Mouse (Mus musculus) neural tube, embryonic 11.5 days (tissue): ENCODE results near the gene Tshb. TPM values are rescaled to one million over a fixed set of nuclear protein-coding genes. Genes with fewer than 3 reads are reported as not detected.

Experiments used
- ATAC-seq: fragments of 200-750 bp; cut with Nextera tagmentation; 2 replicates; pipeline ENCODE4 v1.8.0; 2017; ENCODE audit warnings: moderate number of reproducible peaks, mild to moderate bottlenecking, moderate TSS enrichment, moderate library complexity; ENCODE audit not compliant: insufficient read depth, low FRiP score, low TSS enrichment
- DNase-seq: peaks from one replicate; pipeline ENCODE4 v3.0.0-alpha.2; 2015; ENCODE audit warnings: low spot score
- H3K27ac ChIP-seq: fragments of 300-500 bp; sonication (generic); 2 replicates; pipeline ENCODE4 v1.5.1; 2014; ENCODE audit warnings: low read depth, mild to moderate bottlenecking, low read length
- H3K27me3 ChIP-seq: fragments of 300-500 bp; sonication (generic); 2 replicates; pipeline ENCODE4 v1.6.1; 2014; ENCODE audit warnings: mild to moderate bottlenecking, low read length, mixed read lengths; ENCODE audit not compliant: control insufficient read depth, insufficient read depth
- H3K36me3 ChIP-seq: fragments of 300-500 bp; sonication (generic); 2 replicates; pipeline ENCODE4 v1.6.1; 2014; ENCODE audit warnings: mild to moderate bottlenecking, low read length, moderate library complexity, mixed read lengths; ENCODE audit not compliant: control insufficient read depth, insufficient read depth
- H3K4me1 ChIP-seq: fragments of 300-500 bp; sonication (generic); 2 replicates; pipeline ENCODE4 v1.6.1; 2014; ENCODE audit warnings: low read length, mixed read lengths; ENCODE audit not compliant: control insufficient read depth, insufficient read depth
- H3K4me2 ChIP-seq: fragments of 300-500 bp; sonication (generic); 2 replicates; pipeline ENCODE4 v1.6.1; 2014; ENCODE audit warnings: low read depth, mild to moderate bottlenecking, moderate library complexity
- H3K4me3 ChIP-seq: fragments of 300-500 bp; sonication (generic); 2 replicates; pipeline ENCODE4 v1.5.1; 2014; ENCODE audit warnings: low read depth, low read length
- H3K9ac ChIP-seq: fragments of 300-500 bp; sonication (generic); 2 replicates; pipeline ENCODE4 v1.6.1; 2014; ENCODE audit warnings: mild to moderate bottlenecking, low read length
- H3K9me3 ChIP-seq: fragments of 300-500 bp; sonication (generic); 2 replicates; pipeline ENCODE4 v1.6.1; 2016; ENCODE audit warnings: low read length; ENCODE audit not compliant: control insufficient read depth
- WGBS: fragments of 180-500 bp; shearing (Covaris S2); extraction: QIAGEN DNeasy Blood & Tissue Kit; methylation state at CpG from one replicate; pipeline ENCODE4 v1.1.7; 2014; 5-methylcytosine and 5-hydroxymethylcytosine counted together
- polyA plus RNA-seq: library from polyadenylated mRNA; unstranded; fragments of >200 nt; fragmentation: Nextera tagmentation; extraction: Ambion mirVana; gene quantifications from 2 replicates; pipeline ENCODE4 v1.2.1, GENCODE M21; 2014

Tshb gene
- polyA plus RNA-seq, 1 experiment from 2014 or later = 0.05 TPM

DNA sequence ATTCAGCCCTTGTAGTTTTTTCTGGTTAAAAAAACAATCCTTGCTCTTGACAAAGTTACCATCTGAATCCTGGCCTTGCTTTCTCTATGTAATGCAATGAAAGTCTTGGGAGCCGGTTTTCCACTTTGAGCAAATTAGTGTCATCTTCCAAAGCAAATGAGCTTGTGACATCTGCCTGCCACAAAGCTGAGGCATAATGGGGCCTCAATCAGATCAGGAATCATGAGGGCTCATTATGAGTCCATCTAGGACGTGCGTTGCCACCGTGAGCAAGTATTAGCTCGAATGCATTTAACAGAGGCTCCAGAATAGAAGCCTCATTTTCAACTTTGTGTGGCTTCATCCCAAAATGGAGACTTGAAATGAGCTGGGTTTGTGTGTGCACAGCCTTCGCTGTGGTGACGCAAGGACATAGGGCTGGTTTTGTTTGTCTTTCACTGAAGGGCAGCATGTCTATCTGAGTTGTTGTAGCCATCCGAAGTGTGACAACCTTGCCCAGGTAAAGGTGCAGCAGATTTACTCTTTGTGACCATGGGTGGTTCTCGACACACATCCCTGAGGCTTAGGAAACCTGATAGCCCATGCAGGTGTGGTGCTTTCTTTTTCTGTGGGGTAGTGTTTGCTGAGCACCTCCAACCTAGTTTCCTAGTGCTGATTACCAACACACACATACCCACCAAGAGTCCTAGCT, 38.6 kb downstream of the Tshb start:
- Histone ChIP-seq H3K27ac (no peak overlapping the region), H3K9me3 (no peaks in the 10 kb centered on the region), H3K9ac (no peak overlapping the region), H3K4me3 (no peak overlapping the region), H3K4me1 (no peaks in the 10 kb centered on the region), H3K4me2 (no peak overlapping the region), H3K27me3 (no peaks in the 10 kb centered on the region), H3K36me3 (no peaks in the 10 kb centered on the region)
- 83% methylated on average over 9 of the region's 9 CpGs for WGBS
- no peak for DNase-seq
- ATAC-seq = no peak

DNA sequence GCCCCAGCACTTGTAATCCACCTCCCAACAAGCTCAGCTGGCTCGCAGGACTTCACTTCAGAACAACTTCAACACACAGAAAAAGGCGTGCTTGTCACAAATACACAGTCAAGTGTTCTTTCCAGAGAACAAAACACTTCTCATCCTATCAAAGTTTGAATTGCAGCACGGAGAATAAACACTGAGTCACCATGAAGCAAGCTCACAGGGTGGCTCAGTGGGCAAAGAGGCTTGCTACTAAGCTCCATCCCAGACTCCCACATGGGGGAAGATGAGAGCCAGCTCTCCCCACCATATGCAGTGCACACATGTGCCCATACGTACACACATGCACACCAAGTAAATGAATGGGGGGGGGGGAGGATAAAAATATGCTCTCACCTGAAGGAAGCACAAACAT, 39.3 kb downstream of the Tshb start:
- no peak overlapping the region for H3K9ac ChIP-seq
- DNase-seq = no peak
- H3K27ac ChIP-seq = no peak overlapping the region
- no peak for ATAC-seq
- no peaks in the 10 kb centered on the region for H3K36me3 ChIP-seq
- H3K4me1 ChIP-seq = no peaks in the 10 kb centered on the region
- H3K4me2 ChIP-seq = no peak overlapping the region
- WGBS = 76% methylated on average over 4 of the region's 4 CpGs
- H3K9me3 ChIP-seq = no peaks in the 10 kb centered on the region
- no peaks in the 10 kb centered on the region for H3K27me3 ChIP-seq
- no peak overlapping the region for H3K4me3 ChIP-seq

DNA sequence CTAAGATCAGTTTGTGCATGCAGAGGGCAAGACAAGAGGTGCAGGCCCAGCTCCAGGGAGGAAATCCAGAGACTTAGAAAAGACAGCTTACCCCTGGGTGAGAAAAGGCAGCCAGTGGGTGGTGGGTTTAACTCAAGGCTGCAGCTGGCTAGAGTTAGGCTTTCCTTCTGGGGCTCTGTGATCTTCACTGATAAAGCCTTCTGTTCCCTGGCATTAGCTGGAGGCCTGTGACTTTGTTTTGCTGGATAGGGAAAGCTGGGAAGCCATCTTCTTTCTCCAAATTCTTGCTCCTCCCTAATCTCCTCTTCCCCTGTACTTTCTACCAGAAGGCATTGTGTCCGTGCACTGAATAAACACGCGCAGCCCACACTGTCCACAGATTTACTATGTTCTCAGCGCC, 39.8 kb downstream of the Tshb start:
- no peaks in the 10 kb centered on the region for H3K27me3 ChIP-seq
- no peaks in the 10 kb centered on the region for H3K9me3 ChIP-seq
- H3K27ac ChIP-seq = no peak overlapping the region
- H3K36me3 ChIP-seq = no peaks in the 10 kb centered on the region
- H3K4me3 ChIP-seq = no peak overlapping the region
- DNase-seq (no peak), ATAC-seq (no peak)
- no peak overlapping the region for H3K9ac ChIP-seq
- WGBS = 80% methylated on average over 4 of the region's 4 CpGs
- H3K4me2 ChIP-seq = no peak overlapping the region
- no peaks in the 10 kb centered on the region for H3K4me1 ChIP-seq

DNA sequence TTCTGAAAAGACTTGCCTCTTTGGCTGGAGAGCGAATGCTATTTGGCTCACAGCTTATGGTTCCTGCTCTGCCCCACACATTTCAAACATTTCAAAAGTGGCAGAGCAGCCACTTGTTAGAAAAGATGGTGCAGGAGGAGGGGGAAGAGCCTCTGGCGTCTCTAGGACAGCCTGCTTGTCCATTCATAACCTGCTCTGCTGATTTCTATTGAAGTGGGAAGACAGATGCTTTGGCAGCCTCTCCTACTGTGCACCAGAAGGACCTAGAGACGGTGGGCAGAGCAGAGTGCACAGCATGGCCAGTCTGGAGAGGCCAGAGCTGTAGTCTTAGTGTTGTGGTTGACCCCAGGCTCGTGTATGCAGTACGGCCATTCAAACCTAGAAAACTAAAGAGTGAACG, 43.6 kb downstream of the Tshb start:
- ATAC-seq (no peak), DNase-seq (no peak)
- Histone ChIP-seq H3K27ac (no peak overlapping the region), H3K4me3 (no peak overlapping the region), H3K4me2 (no peak overlapping the region), H3K27me3 (no peaks in the 10 kb centered on the region), H3K4me1 (peaks cover 4% of the 10 kb centered on the region; the same call in 1 of the 2 replicates), H3K36me3 (no peaks in the 10 kb centered on the region), H3K9me3 (no peaks in the 10 kb centered on the region), H3K9ac (no peak overlapping the region)
- 78% methylated on average over 6 of the region's 6 CpGs for WGBS

DNA sequence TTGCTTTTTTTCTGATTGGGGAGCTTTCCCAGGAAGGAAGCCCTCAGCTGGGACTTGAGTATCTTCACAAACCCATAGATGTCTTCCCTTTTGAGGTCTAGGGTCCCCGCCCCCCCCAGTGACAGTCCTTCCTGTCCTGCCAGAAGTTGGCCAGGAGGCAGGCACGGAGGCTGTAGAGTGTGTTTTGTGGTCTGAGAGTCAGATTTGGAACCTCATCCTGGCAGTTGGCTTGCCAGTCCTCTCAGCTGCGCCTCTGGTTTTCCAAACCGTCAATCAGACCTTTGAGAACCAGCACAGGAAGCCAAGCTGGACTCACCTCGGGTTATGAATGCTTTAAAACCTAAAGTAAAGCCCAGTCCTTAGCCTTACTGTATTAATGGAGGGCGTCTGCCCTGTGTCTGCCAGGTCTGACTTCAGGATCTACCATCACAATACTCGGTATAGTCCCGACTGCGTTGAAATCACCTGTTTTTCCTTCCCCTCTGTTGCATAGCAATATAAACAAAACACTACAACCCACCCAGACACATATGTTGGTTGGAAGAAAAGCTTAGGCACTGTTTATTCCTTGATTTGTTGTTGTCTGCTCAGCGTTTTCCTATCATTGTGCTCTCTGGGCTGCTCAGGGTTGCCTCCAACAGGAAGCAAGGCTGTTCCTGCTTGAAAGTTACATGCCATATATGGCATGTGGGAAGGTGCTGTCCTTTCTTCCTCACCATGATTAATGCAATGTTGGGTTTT, 44.2 kb downstream of the Tshb start:
- WGBS = 80% methylated on average over 10 of the region's 10 CpGs
- H3K9ac ChIP-seq = no peak overlapping the region
- H3K36me3 ChIP-seq = no peaks in the 10 kb centered on the region
- no peak overlapping the region for H3K4me3 ChIP-seq
- H3K4me1 ChIP-seq = peaks cover 4% of the 10 kb centered on the region; the same call in 1 of the 2 replicates
- ATAC-seq = no peak
- DNase-seq = no peak
- H3K9me3 ChIP-seq = no peaks in the 10 kb centered on the region
- H3K4me2 ChIP-seq = no peak overlapping the region
- no peak overlapping the region for H3K27ac ChIP-seq
- H3K27me3 ChIP-seq = no peaks in the 10 kb centered on the region

DNA sequence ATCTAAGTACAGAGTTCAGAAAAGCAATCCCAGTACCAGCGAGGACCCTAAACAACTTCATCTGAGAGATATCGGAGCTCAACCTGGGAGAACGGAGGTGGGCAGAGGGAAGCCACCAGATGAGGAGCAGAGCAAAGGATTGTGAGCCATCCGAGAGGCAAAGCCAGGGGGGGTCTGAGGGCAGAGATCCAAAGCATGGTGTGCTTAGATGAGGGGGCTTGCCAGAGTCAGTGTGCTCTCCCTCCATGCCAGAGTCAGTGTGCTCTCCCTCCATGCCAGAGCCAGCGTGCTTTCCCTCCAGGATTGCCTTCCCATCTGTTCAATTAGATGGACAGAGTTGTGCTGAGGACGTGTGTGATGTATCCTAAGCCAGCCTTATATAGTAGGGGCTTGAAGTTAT, 45.4 kb downstream of the Tshb start:
- no peak for DNase-seq
- Histone ChIP-seq H3K4me1 (peaks cover 4% of the 10 kb centered on the region; the same call in 1 of the 2 replicates), H3K9me3 (no peaks in the 10 kb centered on the region), H3K9ac (no peak overlapping the region), H3K27me3 (no peaks in the 10 kb centered on the region), H3K27ac (no peak overlapping the region), H3K36me3 (no peaks in the 10 kb centered on the region), H3K4me3 (no peak overlapping the region), H3K4me2 (no peak overlapping the region)
- 77% methylated on average over 6 of the region's 6 CpGs for WGBS
- ATAC-seq = no peak

DNA sequence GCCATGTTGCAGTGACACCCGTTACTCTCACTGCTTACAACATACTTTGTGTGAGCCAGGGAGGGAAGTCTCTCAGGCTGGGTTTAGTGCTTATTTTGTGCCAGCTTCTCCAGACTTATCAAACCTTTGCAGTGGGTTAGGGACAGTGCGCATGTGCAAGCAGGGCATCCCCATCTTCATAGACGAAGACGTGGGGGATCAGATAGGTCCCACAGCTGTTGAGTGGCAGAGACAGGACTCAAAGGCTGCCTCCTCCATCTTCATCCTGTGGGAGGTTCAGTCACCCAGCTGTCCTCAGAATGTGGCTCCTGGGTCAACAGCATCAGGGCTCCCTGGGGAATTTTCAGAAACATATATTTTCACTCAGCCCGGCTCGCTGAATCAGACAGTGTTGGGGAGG, 46.1 kb downstream of the Tshb start:
- no peak for ATAC-seq
- WGBS = 74% methylated on average over 6 of the region's 6 CpGs
- no peaks in the 10 kb centered on the region for H3K9me3 ChIP-seq

DNA sequence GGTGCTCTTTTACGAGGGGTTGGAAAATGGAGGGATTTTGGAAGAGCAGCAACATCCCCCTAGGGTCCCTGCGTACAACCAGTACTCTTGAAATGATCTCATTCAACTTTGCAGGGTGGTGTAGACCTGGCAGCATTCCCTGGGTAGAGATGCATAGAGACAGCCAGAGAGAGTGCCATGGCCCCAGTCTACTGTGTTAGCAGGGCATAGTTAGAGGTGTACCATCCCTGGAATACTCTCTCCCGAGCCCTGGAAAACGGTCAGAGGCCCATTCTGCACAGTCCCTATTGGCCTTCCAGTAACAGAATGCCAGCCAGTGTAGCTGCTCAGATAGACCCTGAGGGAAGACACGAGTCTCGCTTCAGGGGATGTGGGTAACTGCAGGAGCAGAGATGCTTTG, 46.9 kb downstream of the Tshb start:
- peak; percentile 22 for ATAC-seq
- Histone ChIP-seq H3K27ac (no peak overlapping the region), H3K4me2 (peak overlapping the region; percentile 89), H3K36me3 (no peaks in the 10 kb centered on the region), H3K4me3 (peak overlapping the region; percentile 70), H3K9me3 (no peaks in the 10 kb centered on the region), H3K9ac (peak overlapping the region; percentile 79), H3K4me1 (peaks cover 4% of the 10 kb centered on the region; the same call in 1 of the 2 replicates), H3K27me3 (no peaks in the 10 kb centered on the region)
- no peak for DNase-seq
- WGBS = 56% methylated on average over 6 of the region's 6 CpGs

More for the DNA sequence above, 46.1 kb downstream of the Tshb start:
- H3K9ac ChIP-seq = no peak overlapping the region
- H3K27me3 ChIP-seq = no peaks in the 10 kb centered on the region
- H3K36me3 ChIP-seq = no peaks in the 10 kb centered on the region
- no peak overlapping the region for H3K4me3 ChIP-seq
- H3K4me2 ChIP-seq = no peak overlapping the region
- H3K27ac ChIP-seq = no peak overlapping the region
- no peak for DNase-seq
- H3K4me1 ChIP-seq = peaks cover 4% of the 10 kb centered on the region; the same call in 1 of the 2 replicates
